Mouse (Mus musculus) embryonic facial prominence, embryonic 14.5 days (tissue): ENCODE results near the gene Tsks. TPM values are rescaled to one million over a fixed set of nuclear protein-coding genes. Genes with fewer than 3 reads are reported as not detected.

ENCODE experiments used
- ATAC-seq: fragments of 200-750 bp; cut with Nextera tagmentation; 2 replicates; pipeline ENCODE4 v1.8.0; 2017; ENCODE audit warnings: low read depth, moderate number of reproducible peaks, moderate TSS enrichment
- DNase-seq: peaks from one replicate; pipeline ENCODE4 v3.0.0-alpha.2; 2015; ENCODE audit warnings: low spot score
- H3K27ac ChIP-seq: fragments of 300-500 bp; sonication (generic); replicated peaks from 2 replicates; pipeline ENCODE4 v1.5.1; 2014; ENCODE audit warnings: low read depth, mild to moderate bottlenecking, low read length, moderate library complexity
- H3K27me3 ChIP-seq: fragments of 300-500 bp; sonication (generic); replicated peaks from 2 replicates; pipeline ENCODE4 v1.6.1; 2014; ENCODE audit warnings: low read length; ENCODE audit not compliant: control insufficient read depth, insufficient read depth
- H3K36me3 ChIP-seq: fragments of 300-500 bp; sonication (generic); 2 replicates; pipeline ENCODE4 v1.6.1; 2014; ENCODE audit warnings: low read length, mixed read lengths; ENCODE audit not compliant: control insufficient read depth, insufficient read depth
- H3K4me1 ChIP-seq: fragments of 300-500 bp; sonication (generic); 2 replicates; pipeline ENCODE4 v1.6.1; 2014; ENCODE audit warnings: antibody characterized with exemption, low read length; ENCODE audit not compliant: control insufficient read depth, insufficient read depth
- H3K4me2 ChIP-seq: fragments of 300-500 bp; sonication (generic); 2 replicates; pipeline ENCODE4 v1.6.1; 2014; ENCODE audit warnings: low read depth, mild to moderate bottlenecking, low read length, moderate library complexity, mixed read lengths
- H3K4me3 ChIP-seq: fragments of 300-500 bp; sonication (generic); 2 replicates; pipeline ENCODE4 v1.5.1; 2014; ENCODE audit warnings: low read depth, mild to moderate bottlenecking, low read length
- H3K9ac ChIP-seq: fragments of 300-500 bp; sonication (generic); 2 replicates; pipeline ENCODE4 v1.6.1; 2014; ENCODE audit warnings: low read depth, mild to moderate bottlenecking, low read length, moderate library complexity, mixed read lengths
- H3K9me3 ChIP-seq: fragments of 300-500 bp; sonication (generic); 2 replicates; pipeline ENCODE4 v1.6.1; 2016; ENCODE audit warnings: low read length; ENCODE audit not compliant: control insufficient read depth
- WGBS: fragments of 180-500 bp; shearing (Covaris S2); extraction: QIAGEN DNeasy Blood & Tissue Kit; methylation state at CpG from one replicate; pipeline ENCODE4 v1.1.7; 2014; 5-methylcytosine and 5-hydroxymethylcytosine counted together
- polyA plus RNA-seq: library from polyadenylated mRNA; unstranded; fragments of >200 nt; fragmentation: Nextera tagmentation; extraction: Ambion mirVana; gene quantifications from 2 replicates; pipeline ENCODE4 v1.2.1, GENCODE M21; 2014

Tsks gene
- polyA plus RNA-seq, 1 experiment from 2014 or later = not detected

- DNase-seq (peak; percentile 100), ATAC-seq (peak; percentile 96)
- peaks cover 19% of the 10 kb centered on the region for H3K4me1 ChIP-seq
- peaks cover 49% of the 10 kb centered on the region for H3K36me3 ChIP-seq
- peak within 1 kb of the TSS; percentile 96 for H3K9ac ChIP-seq
- WGBS = under 1% methylated on average over 37 of the region's 42 CpGs
- H3K27me3 ChIP-seq = no peaks in the 10 kb centered on the region
- peak within 1 kb of the TSS; percentile 75 for H3K4me2 ChIP-seq
- no peaks in the 10 kb centered on the region for H3K9me3 ChIP-seq
- H3K4me3 ChIP-seq = peak within 1 kb of the TSS; percentile 94
- peak within 1 kb of the TSS; percentile 95 for H3K27ac ChIP-seq
Observed at GRCm38 (mm10) chr7:44986192-44986878, 43.3 kb downstream of the Tsks start, which contains the start of gene Prmt1. TSS of gene Prmt1 (minus strand) at chr7:44986568.

- peaks cover 19% of the 10 kb centered on the region for H3K4me1 ChIP-seq
- H3K4me3 ChIP-seq = peak overlapping the region; percentile 94
- DNase-seq (no peak), ATAC-seq (peak; percentile 16)
- peak overlapping the region; percentile 75 for H3K4me2 ChIP-seq
- H3K27ac ChIP-seq = peak overlapping the region; percentile 95
- WGBS = under 1% methylated on average over 29 of the region's 29 CpGs
- no peaks in the 10 kb centered on the region for H3K9me3 ChIP-seq
- peak overlapping the region; percentile 77 for H3K9ac ChIP-seq
- H3K36me3 ChIP-seq = peaks cover 49% of the 10 kb centered on the region
- H3K27me3 ChIP-seq = no peaks in the 10 kb centered on the region
Observed at GRCm38 (mm10) chr7:44986879-44987718, 44.1 kb downstream of the Tsks start.

DNA sequence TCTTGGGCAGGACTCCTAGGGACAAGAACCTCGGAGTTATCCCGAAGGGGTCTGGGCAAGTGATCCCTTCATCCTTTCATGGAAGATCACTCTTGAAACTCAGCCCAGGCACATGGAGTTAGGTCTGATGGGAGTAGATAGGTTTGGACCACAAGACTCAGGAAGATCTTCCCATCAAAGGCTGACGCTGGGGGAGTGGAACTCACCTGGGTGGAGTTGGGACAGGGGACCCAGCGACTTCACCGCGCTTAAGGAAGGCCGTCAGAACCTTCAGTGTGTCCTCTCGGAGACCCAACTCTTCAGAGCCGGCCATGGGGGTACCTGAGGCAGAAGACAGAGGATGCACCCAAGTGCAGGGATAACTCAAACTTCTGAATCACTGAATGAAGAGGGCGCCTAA, 53.7 kb downstream of the Tsks start:
- 17% methylated on average over 10 of the region's 10 CpGs for WGBS
- Histone ChIP-seq H3K4me3 (peak overlapping the region; percentile 63), H3K36me3 (peaks cover 66% of the 10 kb centered on the region), H3K4me1 (peaks cover 11% of the 10 kb centered on the region), H3K27ac (peak overlapping the region; percentile 90), H3K9me3 (no peaks in the 10 kb centered on the region), H3K9ac (peak overlapping the region; percentile 87), H3K27me3 (no peaks in the 10 kb centered on the region), H3K4me2 (peak overlapping the region; percentile 95)
- ATAC-seq (no peak), DNase-seq (no peak)

- Histone ChIP-seq H3K9ac (peak within 1 kb of the TSS; percentile 87), H3K4me2 (peak within 1 kb of the TSS; percentile 95), H3K27me3 (no peaks in the 10 kb centered on the region), H3K4me3 (peak within 1 kb of the TSS; percentile 63), H3K4me1 (peaks cover 11% of the 10 kb centered on the region), H3K27ac (peak within 1 kb of the TSS; percentile 90), H3K9me3 (no peaks in the 10 kb centered on the region), H3K36me3 (peaks cover 66% of the 10 kb centered on the region)
- WGBS = 0% methylated on average over 41 of the region's 43 CpGs
- DNase-seq = peak; percentile 99
- peak; percentile 93 for ATAC-seq
Observed at GRCm38 (mm10) chr7:44997231-44997939, 54.4 kb downstream of the Tsks start, which contains the start of gene Irf3. TSS of gene Irf3 (plus strand) at chr7:44997648.

DNA sequence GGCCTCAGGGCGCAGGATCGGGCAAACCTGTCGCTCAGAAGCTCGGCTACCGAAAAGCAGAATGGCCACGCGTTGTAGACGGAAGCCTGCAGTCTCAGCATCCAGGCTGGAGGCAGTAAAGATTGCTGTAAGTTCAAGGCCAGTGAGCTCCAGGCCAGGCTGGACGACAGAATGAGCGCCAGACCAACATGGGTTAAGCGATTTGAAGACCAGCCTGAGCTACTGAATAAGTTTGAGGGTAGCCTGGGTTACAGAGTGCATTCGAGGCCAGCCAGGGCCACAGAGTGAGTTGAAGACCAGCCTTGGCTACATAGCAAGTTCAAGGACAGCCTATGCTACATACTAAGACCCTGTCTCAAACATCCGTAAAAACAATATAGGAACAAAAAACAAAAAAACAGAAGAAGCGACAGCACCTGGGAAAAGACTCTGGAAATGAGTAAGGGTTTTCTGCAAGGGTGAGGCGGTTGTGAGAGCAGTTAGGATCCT, 55.0 kb downstream of the Tsks start:
- ATAC-seq (0 out of 2 replicates have a peak, but pooled peaks have one; percentile 0), DNase-seq (no peak)
- H3K27me3 ChIP-seq = no peaks in the 10 kb centered on the region
- H3K9ac ChIP-seq = peak overlapping the region; percentile 87
- H3K9me3 ChIP-seq = no peaks in the 10 kb centered on the region
- peak overlapping the region; percentile 90 for H3K27ac ChIP-seq
- peaks cover 11% of the 10 kb centered on the region for H3K4me1 ChIP-seq
- peak overlapping the region; percentile 63 for H3K4me3 ChIP-seq
- 1% methylated on average over 15 of the region's 15 CpGs for WGBS
- H3K36me3 ChIP-seq = peaks cover 66% of the 10 kb centered on the region
- H3K4me2 ChIP-seq = peak overlapping the region; percentile 95

- Histone ChIP-seq H3K9me3 (no peaks in the 10 kb centered on the region), H3K4me2 (peak within 1 kb of the TSS; percentile 95), H3K9ac (peak within 1 kb of the TSS; percentile 87), H3K36me3 (peaks cover 66% of the 10 kb centered on the region), H3K4me1 (peaks cover 11% of the 10 kb centered on the region), H3K27ac (peak within 1 kb of the TSS; percentile 90), H3K27me3 (no peaks in the 10 kb centered on the region), H3K4me3 (peak within 1 kb of the TSS; percentile 63)
- 0 out of 2 replicates have a peak, but pooled peaks have one; percentile 2 for ATAC-seq
- 2% methylated on average over 15 of the region's 18 CpGs for WGBS
- DNase-seq = peak; percentile 54
Observed at GRCm38 (mm10) chr7:44998501-44998955, 55.5 kb downstream of the Tsks start, which contains the start of gene Bcl2l12. TSS of gene Bcl2l12 (minus strand) at chr7:44998712.

- Histone ChIP-seq H3K9me3 (no peaks in the 10 kb centered on the region), H3K9ac (peak overlapping the region; percentile 39; the same call in 1 of the 2 replicates), H3K27me3 (no peaks in the 10 kb centered on the region), H3K4me2 (peak overlapping the region; percentile 95), H3K4me1 (peaks cover 11% of the 10 kb centered on the region), H3K27ac (no peak overlapping the region), H3K4me3 (no peak overlapping the region), H3K36me3 (peaks cover 67% of the 10 kb centered on the region)
- WGBS = 73% methylated on average over 11 of the region's 11 CpGs
- ATAC-seq = no peak
- no peak for DNase-seq
Observed at GRCm38 (mm10) chr7:44999753-45000152, 56.7 kb downstream of the Tsks start.
